Mouse (Mus musculus) liver, adult (tissue): ENCODE data around the gene Dnajc28.

Experiments used
- GATA4 ChIP-seq: IDR thresholded peaks from 2 replicates; pipeline ENCODE4 v1.6.1; 2014; ENCODE audit warnings: mild to moderate bottlenecking, low read length; ENCODE audit not compliant: insufficient replicate concordance

Gene Dnajc28

DNA sequence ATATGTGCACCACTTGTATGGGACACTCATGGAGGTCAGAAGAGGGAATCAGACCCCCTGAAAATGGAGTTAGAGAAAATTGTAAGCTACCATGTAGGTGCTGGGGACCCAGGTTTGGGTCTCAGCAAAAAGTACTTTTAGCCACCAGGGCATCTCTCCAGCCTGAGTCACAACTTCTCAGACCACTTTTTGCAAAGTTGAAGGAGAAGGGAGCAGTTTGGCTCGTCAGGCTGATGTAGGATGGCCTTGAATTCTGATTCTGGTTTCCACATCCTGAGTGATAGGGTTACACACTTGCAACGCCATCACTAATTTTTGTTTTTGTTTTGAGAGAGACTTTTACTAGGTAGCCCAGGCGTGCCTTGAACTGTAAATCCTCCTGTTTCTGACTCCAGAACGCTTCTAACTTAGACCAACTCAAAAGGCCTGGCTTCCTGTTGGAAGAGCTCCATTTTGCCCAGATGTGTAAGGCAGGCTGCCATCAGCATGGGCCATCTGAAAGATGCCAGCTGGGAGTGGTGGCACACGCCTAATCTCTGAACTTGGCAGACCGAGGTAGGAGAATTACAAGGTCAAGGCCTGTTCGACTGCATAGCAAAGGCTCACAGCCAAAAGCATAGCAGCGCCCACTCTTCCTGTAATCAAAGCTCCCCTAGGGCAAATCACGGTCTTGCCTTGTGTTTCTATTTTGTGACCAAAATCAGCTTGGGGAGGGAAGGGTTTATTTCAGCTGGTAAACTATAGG, 9.2 kb downstream of the Dnajc28 start:
- no peak for TF ChIP-seq GATA4

DNA sequence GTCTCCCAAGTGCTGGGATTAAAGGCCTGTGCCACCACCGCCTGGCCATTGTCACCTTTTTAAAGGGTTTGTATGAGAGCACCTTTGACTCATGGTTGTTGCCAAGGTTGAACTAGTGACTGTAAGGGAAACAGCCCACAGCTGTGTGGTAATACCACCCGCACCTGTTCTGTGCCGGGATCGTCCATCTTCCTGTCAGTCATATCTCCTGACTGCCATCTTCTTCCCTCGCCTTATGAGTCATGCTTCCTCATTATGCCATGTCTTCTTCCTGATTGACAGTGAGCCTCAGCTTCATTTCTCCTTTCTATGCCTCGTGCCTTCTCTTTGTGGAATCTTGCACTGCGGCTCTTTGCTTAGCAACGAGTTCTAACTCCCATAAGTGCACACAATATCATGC, 11.9 kb downstream of the Dnajc28 start:
- no peak for TF ChIP-seq GATA4

DNA sequence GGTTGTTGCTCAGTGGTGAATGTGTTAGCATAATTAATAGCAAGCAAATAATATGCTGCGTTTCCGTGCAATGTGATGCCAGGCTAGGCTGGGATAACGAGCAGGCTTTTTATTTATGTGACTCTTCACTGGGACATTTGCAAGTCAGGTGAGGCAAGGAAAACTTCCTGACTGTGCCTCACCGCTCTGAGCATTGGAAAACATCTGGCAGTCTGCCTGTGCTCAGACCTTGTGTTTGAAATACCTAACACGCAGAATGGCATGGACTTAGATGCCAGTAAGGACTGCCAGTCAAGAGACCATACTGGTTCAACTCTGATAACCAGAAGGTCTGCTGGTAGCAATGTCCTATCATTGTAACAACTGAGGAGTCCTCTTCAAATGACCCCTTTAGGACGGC, 13.7 kb downstream of the Dnajc28 start:
- no peak for TF ChIP-seq GATA4

DNA sequence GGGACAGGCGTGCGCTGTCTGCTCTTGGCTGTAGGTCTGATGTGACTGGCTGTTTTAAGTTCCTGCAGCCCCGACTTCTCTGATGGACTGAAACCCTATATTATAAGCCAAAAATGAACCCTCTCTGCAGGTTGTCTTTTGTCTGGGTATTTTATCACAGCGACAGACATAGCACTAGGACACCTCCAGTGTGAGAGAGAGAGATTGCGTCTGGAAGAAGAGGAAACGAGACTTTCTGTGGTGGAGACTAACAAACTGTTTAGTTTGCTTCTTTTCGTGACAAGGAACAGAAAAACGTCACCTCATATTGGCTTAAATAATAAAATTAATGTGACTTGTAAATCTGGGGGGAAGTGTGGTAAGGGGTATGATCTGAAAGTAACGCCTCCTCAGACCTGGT, 17.1 kb downstream of the Dnajc28 start:
- no peak for TF ChIP-seq GATA4

DNA sequence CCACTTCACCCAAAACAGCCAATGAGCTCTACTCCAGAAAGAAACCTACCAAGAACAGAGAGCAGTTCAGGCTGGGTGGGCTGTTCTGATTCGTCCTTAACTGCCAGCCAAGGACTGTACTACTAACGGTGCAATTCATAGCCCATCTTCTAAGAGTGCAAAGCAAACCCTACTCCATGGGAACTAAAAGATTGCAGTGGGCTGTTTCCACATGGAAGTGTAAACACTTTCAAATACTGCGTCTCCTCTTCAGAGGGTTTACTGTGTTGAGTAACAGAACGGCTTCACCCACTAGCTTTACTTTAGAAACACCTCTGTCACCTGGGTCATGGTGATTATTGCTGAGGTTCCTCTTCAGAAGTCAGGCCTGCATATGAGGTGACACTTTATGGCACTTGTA, 17.7 kb downstream of the Dnajc28 start:
- TF ChIP-seq GATA4, result no peak

DNA sequence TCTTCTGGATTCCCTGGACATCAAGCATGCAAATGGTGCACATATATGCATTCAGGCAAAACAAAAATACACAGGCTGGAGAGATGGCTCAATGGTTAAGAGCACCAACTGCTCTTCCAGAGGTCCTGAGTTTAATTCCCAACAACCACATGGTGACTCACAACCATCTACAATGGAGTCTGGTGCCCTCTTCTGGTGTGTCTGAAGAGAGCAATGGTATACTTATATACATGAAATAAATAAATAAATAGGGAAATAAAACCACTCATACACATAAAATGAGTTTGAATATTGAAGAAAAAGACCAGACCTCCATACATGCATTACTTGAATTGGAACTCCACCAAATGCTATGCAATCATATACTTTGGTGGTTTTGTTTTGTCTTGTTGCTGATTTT, 19.6 kb downstream of the Dnajc28 start:
- TF ChIP-seq GATA4, result no peak

DNA sequence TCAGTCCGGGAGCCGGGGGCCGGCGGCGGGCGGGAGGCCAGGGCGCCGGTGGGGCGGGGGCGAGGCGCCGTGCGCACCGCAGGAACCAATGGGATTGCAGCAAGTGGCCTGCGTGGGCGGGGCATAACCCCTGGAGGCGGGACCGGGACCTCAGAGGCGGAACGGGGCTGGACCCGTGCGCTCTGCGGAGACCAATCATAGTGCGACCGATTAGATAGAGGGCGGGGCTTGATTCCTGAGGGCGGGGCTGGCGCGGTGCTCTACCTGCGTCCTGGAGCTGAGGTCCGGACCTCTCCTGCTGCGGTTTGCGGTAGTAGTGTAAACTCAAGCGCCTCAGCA, 21.2 kb downstream of the Dnajc28 start, which contains the start of gene Tmem50b:
TSS of gene Tmem50b (minus strand) at position 129 of the 339 bp plus-strand sequence.
- TF ChIP-seq GATA4, result peak; percentile 17; the same call in 1 of the 2 replicates

DNA sequence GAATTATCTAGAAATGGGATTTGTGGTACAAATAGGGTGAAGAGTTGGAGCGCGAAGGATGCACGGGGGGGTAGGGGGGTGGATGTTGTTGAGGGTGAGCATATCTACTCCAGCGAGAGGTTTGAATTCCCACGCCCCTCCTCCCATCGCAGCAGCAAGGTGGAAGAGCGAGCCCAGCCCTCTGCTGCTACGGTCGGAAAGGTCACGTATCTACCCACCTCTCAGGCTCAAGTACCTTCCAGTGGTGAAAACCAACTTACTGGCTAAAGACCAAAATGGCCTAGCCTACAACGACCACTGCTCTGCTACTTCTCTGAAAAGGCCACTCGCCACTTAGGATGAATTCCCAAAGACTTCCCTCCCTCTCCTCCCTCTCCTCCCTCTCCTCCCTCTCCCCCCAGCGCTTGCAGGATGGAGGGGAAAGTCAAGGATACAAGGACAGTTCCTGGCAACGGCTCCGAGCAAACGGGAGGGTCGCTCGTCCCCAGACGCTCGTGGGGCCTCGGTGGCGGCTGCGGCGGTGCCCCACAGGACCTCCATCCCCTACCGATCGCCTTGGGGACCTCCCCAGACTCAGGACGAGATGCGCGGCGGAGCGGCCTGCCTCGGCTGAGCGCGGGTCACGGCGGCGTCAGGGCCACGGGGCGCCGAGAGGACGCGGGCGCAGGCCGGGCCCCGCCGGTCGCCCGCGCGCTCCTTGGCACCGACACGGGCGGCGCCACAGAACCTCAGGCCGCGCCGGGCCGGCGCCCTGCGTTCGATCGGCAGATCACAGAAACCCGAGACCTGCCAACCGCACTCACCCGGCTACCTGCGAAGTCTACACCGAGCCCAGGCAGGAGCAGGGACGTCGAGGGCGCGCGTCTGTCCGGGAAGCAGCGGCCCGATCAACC, 21.8 kb downstream of the Dnajc28 start:
- no peak for TF ChIP-seq GATA4

DNA sequence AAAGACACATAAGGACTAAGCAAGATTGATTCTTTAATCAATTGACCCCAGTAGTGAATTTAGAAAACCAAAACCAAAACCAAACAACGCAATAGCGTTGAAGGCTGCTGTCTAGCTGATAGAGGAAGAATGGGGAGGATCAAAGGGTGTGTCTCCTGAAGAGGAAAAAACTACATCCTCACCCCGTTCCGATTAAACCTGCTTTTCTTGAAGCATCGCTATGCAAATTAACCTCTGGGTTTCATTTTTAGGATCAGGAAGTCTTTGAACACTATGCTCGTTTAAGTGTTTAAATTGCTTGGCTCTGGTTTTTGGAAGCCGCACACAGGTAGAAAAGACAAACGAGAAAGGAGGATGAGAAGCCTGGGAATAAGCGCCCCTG, 22.4 kb downstream of the Dnajc28 start:
- no peak for TF ChIP-seq GATA4

DNA sequence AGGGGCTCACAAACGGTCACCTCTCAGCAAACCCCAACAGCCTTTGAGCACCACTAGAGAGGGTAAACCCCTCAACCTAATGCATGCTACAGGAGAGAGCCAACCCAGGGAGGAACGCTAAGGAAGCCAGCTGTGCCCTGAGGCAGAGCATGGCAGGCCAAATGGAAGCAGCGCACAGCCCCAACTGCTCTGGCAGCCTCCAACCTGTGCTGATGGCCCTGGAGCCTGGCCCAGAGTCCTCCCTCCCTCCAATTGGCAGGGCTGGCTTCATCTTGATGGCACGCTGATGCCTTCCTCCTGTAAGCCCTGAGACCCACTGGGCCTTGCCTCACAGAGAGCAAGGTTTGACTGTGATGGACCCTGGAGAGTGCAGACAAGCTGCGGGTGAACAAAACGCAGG, 23.8 kb downstream of the Dnajc28 start:
- TF ChIP-seq GATA4, result no peak

DNA sequence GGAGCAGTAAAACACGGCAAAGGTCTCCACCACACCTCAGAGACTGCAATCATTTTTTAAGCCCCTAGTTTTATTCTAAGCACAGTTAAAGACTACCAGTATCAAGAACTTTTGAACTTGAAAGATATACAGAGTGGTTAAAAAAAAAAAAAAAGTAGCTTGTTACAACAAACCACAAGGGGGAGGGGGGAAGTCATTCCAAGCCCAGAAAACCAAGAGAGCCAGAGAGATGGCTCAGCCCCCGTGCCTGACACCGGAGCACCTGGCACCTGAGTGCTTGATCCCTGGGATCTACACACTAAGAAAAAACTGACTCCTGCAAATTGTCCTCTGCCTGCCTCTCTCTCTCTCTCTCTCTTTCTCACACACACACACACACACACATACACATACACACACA, 25.6 kb downstream of the Dnajc28 start:
- TF ChIP-seq GATA4, result no peak

DNA sequence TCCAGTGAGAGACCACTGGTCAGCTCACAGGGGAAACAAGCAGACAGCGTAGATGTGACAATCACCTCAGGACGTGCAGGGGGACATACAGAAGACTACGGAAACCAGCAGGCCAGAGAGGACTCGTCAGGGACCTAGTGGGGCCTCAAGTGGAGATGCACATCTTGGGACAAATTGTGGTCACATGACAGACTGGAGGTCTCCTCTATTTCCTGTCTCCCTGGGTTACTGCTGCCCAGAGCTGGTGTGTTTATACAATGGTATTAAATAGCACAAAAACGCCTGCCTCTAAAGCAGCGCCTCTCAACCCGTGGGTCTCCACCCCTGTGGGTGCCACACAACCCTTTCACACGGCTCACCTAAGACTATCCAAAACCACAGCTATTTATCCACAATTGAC, 26.7 kb downstream of the Dnajc28 start:
- TF ChIP-seq GATA4, result no peak

DNA sequence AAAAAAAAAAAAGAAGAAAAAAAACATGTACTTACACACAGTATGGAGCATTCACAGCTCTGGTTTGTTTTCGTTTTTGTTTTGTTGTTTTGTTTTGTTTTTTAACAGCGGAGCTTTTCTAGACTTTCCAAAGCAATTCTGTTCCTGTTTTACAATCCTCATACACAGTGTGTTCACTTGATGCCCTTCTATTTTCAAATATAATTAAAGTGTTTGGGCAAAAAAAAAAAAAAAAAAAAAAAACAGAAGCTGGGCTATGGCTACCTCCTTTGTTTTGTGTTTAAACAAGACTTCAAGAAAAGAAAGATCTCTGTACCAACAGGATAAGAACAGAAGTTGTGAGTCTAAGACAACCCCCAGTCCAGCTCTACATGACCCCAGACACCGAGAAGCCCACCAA, 30.1 kb downstream of the Dnajc28 start:
- no peak for TF ChIP-seq GATA4

DNA sequence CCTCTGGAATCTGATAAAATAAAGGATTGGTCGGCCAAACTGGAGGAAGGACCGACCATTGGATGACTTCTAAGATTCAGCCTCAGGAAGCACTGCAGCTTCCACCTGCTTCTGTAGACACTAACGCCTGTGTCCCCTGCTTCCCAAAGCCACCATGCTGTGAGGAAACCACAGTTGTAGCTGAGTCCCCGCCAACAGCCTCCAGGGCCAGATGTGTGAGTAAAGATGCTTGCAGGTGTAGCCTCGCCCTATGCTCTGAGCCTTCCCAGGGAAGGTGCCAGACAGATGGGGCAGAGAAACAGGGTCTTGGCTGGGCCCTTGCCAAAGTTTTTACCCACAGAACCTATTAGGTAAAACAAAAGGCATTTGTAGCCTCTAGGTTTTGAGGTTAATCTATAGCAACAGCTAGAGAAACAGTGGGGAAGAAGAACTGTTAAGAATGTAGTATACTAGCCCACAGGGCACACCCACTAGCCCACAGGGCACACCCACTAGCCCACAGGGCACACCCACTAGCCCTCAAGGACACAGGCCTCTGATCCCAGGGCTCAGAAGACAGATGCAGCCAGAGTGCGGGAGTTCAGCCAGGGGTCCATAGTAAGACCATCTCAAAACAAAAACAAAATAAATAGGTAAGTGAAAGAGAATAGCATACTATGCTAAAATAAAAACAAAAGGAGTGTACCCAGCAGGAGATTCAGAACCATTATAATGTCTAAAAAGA, 30.9 kb downstream of the Dnajc28 start:
- no peak for TF ChIP-seq GATA4

DNA sequence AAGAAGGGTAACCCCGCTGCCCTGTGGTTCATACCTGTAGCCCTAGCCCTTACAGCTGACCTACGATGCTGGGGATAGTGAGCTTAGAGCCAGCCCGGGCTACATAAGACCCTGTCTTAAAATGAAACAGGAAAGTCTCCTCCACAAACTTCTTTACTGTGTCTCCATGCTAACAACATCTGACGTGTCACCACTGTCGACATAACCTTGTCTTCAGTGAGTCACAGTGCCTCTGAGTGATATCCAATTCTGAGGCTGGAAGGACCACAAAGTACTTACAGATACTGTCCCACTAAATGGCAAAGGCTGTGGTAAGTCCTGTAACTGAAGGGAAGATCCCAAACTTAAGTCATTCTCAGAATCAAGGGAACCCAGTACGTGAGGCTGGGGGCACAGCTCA, 32.6 kb downstream of the Dnajc28 start:
- TF ChIP-seq GATA4, result no peak

DNA sequence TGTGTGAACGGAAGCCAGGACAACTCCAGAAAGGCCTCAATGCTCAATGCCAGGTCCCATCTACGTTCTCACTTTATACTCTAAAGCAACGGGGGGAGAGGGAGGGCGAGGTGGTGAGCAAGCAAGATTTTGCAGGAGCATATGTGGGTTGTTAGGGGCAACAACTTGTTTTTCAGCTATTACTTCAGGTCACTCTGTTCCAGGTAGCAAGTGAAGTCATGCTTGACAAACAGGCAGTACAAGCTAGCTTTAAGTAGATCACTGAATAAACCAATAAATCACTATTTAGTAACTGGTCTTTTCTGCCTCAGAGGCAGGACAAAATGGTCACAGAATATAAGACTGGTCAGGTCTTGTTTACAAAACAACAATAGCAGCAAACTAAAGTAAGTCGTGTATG, 33.2 kb downstream of the Dnajc28 start:
- no peak for TF ChIP-seq GATA4
